Mouse (Mus musculus): ENCODE results near the gene Map2k2. TPM values are rescaled to one million over a fixed set of nuclear protein-coding genes. Genes with fewer than 3 reads are reported as not detected.
A peak's percentile ranks its signal among the peaks of the same experiment; 100 is the strongest.

Map2k2 gene
- polyA plus RNA-seq (2012; rRNA removed) (56.0 and 60.3 TPM in 2 replicates), polyA plus RNA-seq (2014; fragmentation: Nextera tagmentation; extraction: Ambion mirVana) (90.0 and 98.9 TPM in 2 replicates)

DNA sequence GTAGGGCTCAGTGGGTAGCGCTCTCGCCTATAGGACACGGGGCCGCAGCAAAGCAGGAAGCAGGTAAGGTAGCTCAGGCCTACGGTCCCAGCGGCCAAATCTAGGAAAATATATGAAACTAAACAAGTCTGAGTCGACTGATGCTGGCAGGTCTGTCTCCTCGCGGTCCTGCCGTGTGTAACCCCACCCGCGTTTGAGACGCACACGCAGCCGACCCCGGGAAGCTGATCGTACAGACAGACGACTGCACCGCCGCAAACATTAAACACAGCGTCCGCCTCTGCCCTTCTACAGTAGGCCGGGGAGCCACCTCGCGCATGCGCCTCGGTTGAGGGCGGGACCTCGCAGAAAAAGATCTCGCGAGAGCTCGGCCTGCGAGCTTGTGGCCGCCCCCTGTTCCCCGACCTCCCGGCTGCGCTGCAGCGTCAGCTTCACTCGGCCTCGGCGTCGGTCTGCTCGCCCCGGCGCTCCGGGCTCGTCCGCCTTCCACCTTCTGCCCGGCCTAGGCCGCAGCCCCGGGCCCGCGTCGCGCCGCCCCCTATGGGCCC is at the start of gene Map2k2:
TSS of gene Map2k2 (plus strand) at position 351 of the 548 bp plus-strand sequence.
- Histone ChIP-seq H3K27me3 (ENCODE audit: control insufficient read depth, insufficient read depth, low read length) (no peaks in the 10 kb centered on the region), H3K9me3 (ENCODE audit: control insufficient read depth, low read length) (no peaks in the 10 kb centered on the region), H3K4me2 (ENCODE audit: low read depth) (peak within 1 kb of the TSS; percentile 79), H3K4me1 (replicated peaks; ENCODE audit: control insufficient read depth in 2 of 2, insufficient read depth in 2 of 2, low read length in 1 of 2) (peaks cover 24 to 33% of the 10 kb centered on the region in 2 experiments), H3K36me3 (replicated peaks; ENCODE audit: control insufficient read depth, insufficient read depth, low read depth) (peaks cover 25% of the 10 kb centered on the region), H3K9ac (replicated peaks) (peak within 1 kb of the TSS; percentile 86), H3K27ac (peak within 1 kb of the TSS; percentile 95), H3K4me3 (ENCODE audit: insufficient read depth in 1 of 2, low read depth in 2 of 2, low read length in 2 of 2) (peak within 1 kb of the TSS; percentile 83 to 88)
- DNase-seq (ENCODE audit: low read depth in 3 of 3, low spot score in 3 of 3) (peak; percentile 92 to 95 (median 93)), ATAC-seq (ENCODE audit: insufficient read depth) (peak; percentile 92)
- WGBS (ENCODE audit: insufficient replicate concordance), result under 1% methylated on average over 56 of the region's 56 CpGs
- TF ChIP-seq CTCF (IDR thresholded peaks at IDR 0.05; ENCODE audit: low read depth) (peak; percentile 4; the same call in 1 of the 2 replicates), EP300 (IDR thresholded peaks at IDR 0.05; ENCODE audit: low read depth) (no peak; the same call in 1 of the 2 replicates)

DNA sequence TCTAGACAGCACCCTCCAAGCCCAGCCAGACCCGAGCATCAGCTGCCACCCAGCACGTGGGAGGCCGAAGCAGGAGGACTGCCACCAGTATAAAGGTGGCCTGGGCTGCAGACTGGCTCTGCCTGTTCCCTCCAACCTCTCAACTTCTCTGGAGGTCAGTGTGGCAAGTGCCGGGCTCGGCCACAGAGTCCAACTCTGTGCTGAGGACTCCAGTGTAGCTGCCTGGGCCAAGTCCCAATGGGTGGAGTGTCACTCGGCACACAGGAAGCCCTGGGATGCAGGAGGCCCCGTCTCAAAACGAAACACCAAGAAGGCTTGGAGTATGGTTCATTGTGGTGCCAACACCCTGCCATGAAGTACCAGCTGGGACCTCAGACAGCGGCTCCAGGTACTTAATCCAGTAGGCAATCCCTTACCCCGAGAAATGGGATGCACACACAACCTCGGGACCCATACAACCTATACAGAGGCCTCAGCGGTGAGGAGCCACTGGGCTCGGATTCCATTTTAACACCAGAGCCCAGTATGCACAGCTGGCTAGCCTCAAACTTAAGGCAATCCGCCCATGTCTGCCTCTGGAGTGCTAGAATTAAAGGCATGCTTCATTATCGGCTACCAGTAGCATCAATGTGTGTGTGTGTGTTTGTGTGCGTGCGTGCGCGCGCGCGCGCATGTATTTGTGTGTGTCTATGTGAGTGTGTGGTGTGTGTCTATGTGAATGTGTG is 48.1 kb upstream of the Map2k2 start:
- Histone ChIP-seq H3K27me3 (ENCODE audit: control insufficient read depth, insufficient read depth, low read length) (no peaks in the 10 kb centered on the region), H3K4me3 (ENCODE audit: insufficient read depth in 1 of 2, low read depth in 2 of 2, low read length in 2 of 2) (no peak overlapping the region), H3K27ac (no peak overlapping the region), H3K9ac (replicated peaks) (no peak overlapping the region), H3K9me3 (ENCODE audit: control insufficient read depth, low read length) (no peaks in the 10 kb centered on the region), H3K4me2 (ENCODE audit: low read depth) (no peak overlapping the region), H3K4me1 (replicated peaks; ENCODE audit: control insufficient read depth in 2 of 2, insufficient read depth in 2 of 2, low read length in 1 of 2) (peaks cover 0 to 8% of the 10 kb centered on the region in 2 experiments; a peak in 2 of 4 replicates), H3K36me3 (replicated peaks; ENCODE audit: control insufficient read depth, insufficient read depth, low read depth) (no peaks in the 10 kb centered on the region)
- no peak for TF ChIP-seq EP300 (IDR thresholded peaks at IDR 0.05; ENCODE audit: low read depth)
- TF ChIP-seq CTCF (IDR thresholded peaks at IDR 0.05; ENCODE audit: low read depth), result no peak
- 82% methylated on average over 23 of the region's 23 CpGs for WGBS (ENCODE audit: insufficient replicate concordance)
- DNase-seq (ENCODE audit: low read depth in 3 of 3, low spot score in 3 of 3), result no peak
- no peak for ATAC-seq (ENCODE audit: insufficient read depth)

GRCm38 (mm10) chr10:81058896-81059295 is 46.8 kb upstream of the Map2k2 start:
- TF ChIP-seq EP300 (IDR thresholded peaks at IDR 0.05; ENCODE audit: low read depth), result no peak
- no peak for TF ChIP-seq CTCF (IDR thresholded peaks at IDR 0.05; ENCODE audit: low read depth)
- no peaks in the 10 kb centered on the region for H3K36me3 ChIP-seq (replicated peaks; ENCODE audit: control insufficient read depth, insufficient read depth, low read depth)
- no peak overlapping the region for H3K27ac ChIP-seq
- peaks cover 0 to 8% of the 10 kb centered on the region in 2 experiments; a peak in 2 of 4 replicates for H3K4me1 ChIP-seq (replicated peaks; ENCODE audit: control insufficient read depth in 2 of 2, insufficient read depth in 2 of 2, low read length in 1 of 2)
- WGBS (ENCODE audit: insufficient replicate concordance), result 77% methylated on average over 6 of the region's 6 CpGs
- ATAC-seq (ENCODE audit: insufficient read depth) (no peak), DNase-seq (ENCODE audit: low read depth in 3 of 3, low spot score in 3 of 3) (no peak)
- peak overlapping the region; percentile 65; the same call in 1 of the 2 replicates for H3K9ac ChIP-seq (replicated peaks)
- no peaks in the 10 kb centered on the region for H3K27me3 ChIP-seq (ENCODE audit: control insufficient read depth, insufficient read depth, low read length)
- peak overlapping the region; percentile 82 for H3K4me2 ChIP-seq (ENCODE audit: low read depth)
- peak overlapping the region; percentile 86 to 95 for H3K4me3 ChIP-seq (ENCODE audit: insufficient read depth in 1 of 2, low read depth in 2 of 2, low read length in 2 of 2)
- H3K9me3 ChIP-seq (ENCODE audit: control insufficient read depth, low read length), result no peaks in the 10 kb centered on the region

DNA sequence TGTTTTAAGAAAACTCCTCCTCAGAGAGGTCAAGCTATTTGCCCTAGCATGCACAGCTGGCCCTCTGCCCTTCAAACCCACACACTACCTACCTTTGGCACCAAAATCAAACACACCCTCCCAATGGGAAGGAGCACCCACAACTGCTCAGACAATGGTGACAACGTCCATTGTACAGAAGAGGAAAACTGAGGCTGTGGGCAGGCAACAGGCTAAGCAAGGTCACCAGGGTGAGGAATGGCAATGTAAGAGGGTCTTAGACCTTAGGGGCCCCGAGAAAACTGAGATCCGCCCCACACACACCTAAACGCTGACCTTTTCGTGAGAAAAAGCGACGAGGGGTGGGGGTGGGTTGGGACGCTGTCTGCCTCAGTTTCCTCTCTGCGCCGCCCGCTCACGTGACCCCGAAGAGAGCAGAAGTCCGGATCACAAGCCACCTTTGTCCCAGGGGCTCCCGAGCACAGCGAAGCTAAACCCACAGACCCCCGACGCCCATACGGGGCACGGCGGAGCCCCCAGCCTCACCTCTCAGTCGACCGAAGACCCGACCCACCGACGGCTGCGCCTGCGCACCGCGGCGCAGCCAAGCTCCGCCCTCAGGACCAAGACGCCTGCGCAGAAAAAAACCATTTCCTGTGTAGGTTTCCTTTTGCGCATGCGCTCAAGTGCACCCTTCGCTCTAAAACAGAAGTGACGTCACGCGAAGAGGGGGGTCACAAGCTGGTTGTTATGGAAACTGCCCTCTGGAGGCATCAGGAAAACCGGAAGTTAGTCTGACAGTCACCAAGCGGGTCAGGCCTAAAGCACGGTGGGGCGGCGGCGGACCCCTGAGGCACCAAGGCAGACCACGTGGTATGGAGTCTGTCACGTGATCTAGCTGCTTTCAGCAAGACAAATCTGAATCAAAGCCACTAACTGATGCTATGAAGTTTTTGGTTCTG is 45.8 kb upstream of the Map2k2 start, which contains the start of gene Sgta:
TSS of gene Sgta (minus strand) at position 579 of the 941 bp plus-strand sequence.
- H3K9ac ChIP-seq (replicated peaks), result peak within 1 kb of the TSS; percentile 65
- no peaks in the 10 kb centered on the region for H3K36me3 ChIP-seq (replicated peaks; ENCODE audit: control insufficient read depth, insufficient read depth, low read depth)
- 0 out of 2 replicates have a peak, but pooled peaks have one; percentile 14 for TF ChIP-seq CTCF (IDR thresholded peaks at IDR 0.05; ENCODE audit: low read depth)
- no peak for TF ChIP-seq EP300 (IDR thresholded peaks at IDR 0.05; ENCODE audit: low read depth)
- ATAC-seq (ENCODE audit: insufficient read depth) (peak; percentile 84), DNase-seq (ENCODE audit: low read depth in 3 of 3, low spot score in 3 of 3) (peak; percentile 96 to 98 (median 97))
- H3K27ac ChIP-seq, result no peak within 1 kb of the TSS
- H3K4me1 ChIP-seq (replicated peaks; ENCODE audit: control insufficient read depth in 2 of 2, insufficient read depth in 2 of 2, low read length in 1 of 2), result peaks cover 0 to 8% of the 10 kb centered on the region in 2 experiments; a peak in 2 of 4 replicates
- peak within 1 kb of the TSS; percentile 86 to 95 for H3K4me3 ChIP-seq (ENCODE audit: insufficient read depth in 1 of 2, low read depth in 2 of 2, low read length in 2 of 2)
- H3K4me2 ChIP-seq (ENCODE audit: low read depth), result peak within 1 kb of the TSS; percentile 82
- no peaks in the 10 kb centered on the region for H3K9me3 ChIP-seq (ENCODE audit: control insufficient read depth, low read length)
- no peaks in the 10 kb centered on the region for H3K27me3 ChIP-seq (ENCODE audit: control insufficient read depth, insufficient read depth, low read length)
- under 1% methylated on average over 48 of the region's 48 CpGs for WGBS (ENCODE audit: insufficient replicate concordance)

All from liver, embryonic 14.5 days (tissue).